Mouse (Mus musculus): ENCODE measurements around the gene Ksr1. TPM values are rescaled to one million over a fixed set of nuclear protein-coding genes. Genes with fewer than 3 reads are reported as not detected.

Gene Ksr1
- polyA plus RNA-seq, 1 experiment from 2014 or later, result 3.3 TPM

GRCm38 (mm10) chr11:79152696-79153095 is 6.5 kb upstream of the Ksr1 start:
- ATAC-seq (ENCODE audit: low read depth), result no peak
- H3K4me3 ChIP-seq (ENCODE audit: low read length), result no peak overlapping the region
- no peak overlapping the region for H3K27ac ChIP-seq (ENCODE audit: low read length)

GRCm38 (mm10) chr11:79151874-79152273 is 5.7 kb upstream of the Ksr1 start:
- H3K4me2 ChIP-seq (ENCODE audit: low read depth, low read length), result no peak overlapping the region
- H3K9ac ChIP-seq (ENCODE audit: low read length), result no peak overlapping the region
- H3K4me1 ChIP-seq (replicated peaks; ENCODE audit: control insufficient read depth, insufficient read depth, low read length), result no peaks in the 10 kb centered on the region
- H3K36me3 ChIP-seq (ENCODE audit: control insufficient read depth, insufficient read depth, low read length), result no peaks in the 10 kb centered on the region
- no peak overlapping the region for H3K4me3 ChIP-seq (ENCODE audit: low read length)
- ATAC-seq (ENCODE audit: low read depth), result no peak
- WGBS, result 61% methylated on average over 7 of the region's 7 CpGs
- no peaks in the 10 kb centered on the region for H3K9me3 ChIP-seq (ENCODE audit: control insufficient read depth, low read length)
- no peaks in the 10 kb centered on the region for H3K27me3 ChIP-seq (ENCODE audit: control insufficient read depth, insufficient read depth, low read depth, low read length)
- H3K27ac ChIP-seq (ENCODE audit: low read length), result no peak overlapping the region

More at GRCm38 (mm10) chr11:79152696-79153095, 6.5 kb upstream of the Ksr1 start:
- Histone ChIP-seq H3K36me3 (ENCODE audit: control insufficient read depth, insufficient read depth, low read length) (no peaks in the 10 kb centered on the region), H3K9me3 (ENCODE audit: control insufficient read depth, low read length) (no peaks in the 10 kb centered on the region), H3K9ac (ENCODE audit: low read length) (no peak overlapping the region), H3K27me3 (ENCODE audit: control insufficient read depth, insufficient read depth, low read depth, low read length) (no peaks in the 10 kb centered on the region), H3K4me1 (replicated peaks; ENCODE audit: control insufficient read depth, insufficient read depth, low read length) (no peaks in the 10 kb centered on the region), H3K4me2 (ENCODE audit: low read depth, low read length) (no peak overlapping the region)
- WGBS, result 55% methylated on average over 5 of the region's 5 CpGs

- Histone ChIP-seq H3K4me3 (ENCODE audit: low read length) (no peak overlapping the region), H3K36me3 (ENCODE audit: control insufficient read depth, insufficient read depth, low read length) (no peaks in the 10 kb centered on the region), H3K4me1 (replicated peaks; ENCODE audit: control insufficient read depth, insufficient read depth, low read length) (no peaks in the 10 kb centered on the region), H3K9me3 (ENCODE audit: control insufficient read depth, low read length) (no peaks in the 10 kb centered on the region), H3K9ac (ENCODE audit: low read length) (no peak overlapping the region), H3K4me2 (ENCODE audit: low read depth, low read length) (no peak overlapping the region), H3K27me3 (ENCODE audit: control insufficient read depth, insufficient read depth, low read depth, low read length) (no peaks in the 10 kb centered on the region), H3K27ac (ENCODE audit: low read length) (no peak overlapping the region)
- 63% methylated on average over 3 of the region's 3 CpGs for WGBS
- no peak for ATAC-seq (ENCODE audit: low read depth)
These were observed 4.1 kb upstream of the Ksr1 start for GRCm38 (mm10) chr11:79150301-79150700.

DNA sequence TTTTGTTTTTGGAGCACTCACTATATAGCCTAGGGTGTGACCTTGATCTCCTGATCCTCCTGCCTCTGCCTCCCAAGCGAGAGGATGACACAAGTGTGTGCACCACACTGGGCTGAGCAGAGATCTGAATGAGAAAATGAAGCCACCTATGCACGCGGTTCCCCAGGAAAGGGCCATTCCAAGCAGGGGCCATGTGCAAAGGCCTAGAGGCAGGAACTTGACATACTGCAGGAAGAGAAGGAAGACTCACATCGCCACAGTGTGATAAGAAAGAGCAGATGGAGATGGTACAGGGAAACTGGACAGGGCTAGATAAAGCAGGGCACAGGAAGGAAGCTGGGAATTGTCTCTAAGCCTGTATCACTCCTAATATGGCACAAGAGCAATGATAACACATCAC is 3.1 kb upstream of the Ksr1 start:
- Histone ChIP-seq H3K4me1 (replicated peaks; ENCODE audit: control insufficient read depth, insufficient read depth, low read length) (peaks cover 4% of the 10 kb centered on the region), H3K9ac (ENCODE audit: low read length) (no peak overlapping the region), H3K36me3 (ENCODE audit: control insufficient read depth, insufficient read depth, low read length) (no peaks in the 10 kb centered on the region), H3K9me3 (ENCODE audit: control insufficient read depth, low read length) (no peaks in the 10 kb centered on the region), H3K4me3 (ENCODE audit: low read length) (no peak overlapping the region), H3K27me3 (ENCODE audit: control insufficient read depth, insufficient read depth, low read depth, low read length) (no peaks in the 10 kb centered on the region), H3K27ac (ENCODE audit: low read length) (no peak overlapping the region), H3K4me2 (ENCODE audit: low read depth, low read length) (no peak overlapping the region)
- ATAC-seq (ENCODE audit: low read depth), result no peak
- 81% methylated on average over 4 of the region's 4 CpGs for WGBS

- Histone ChIP-seq H3K27ac (ENCODE audit: low read length) (no peak overlapping the region), H3K4me3 (ENCODE audit: low read length) (no peak overlapping the region), H3K9me3 (ENCODE audit: control insufficient read depth, low read length) (no peaks in the 10 kb centered on the region), H3K36me3 (ENCODE audit: control insufficient read depth, insufficient read depth, low read length) (no peaks in the 10 kb centered on the region), H3K4me2 (ENCODE audit: low read depth, low read length) (no peak overlapping the region), H3K27me3 (ENCODE audit: control insufficient read depth, insufficient read depth, low read depth, low read length) (no peaks in the 10 kb centered on the region), H3K4me1 (replicated peaks; ENCODE audit: control insufficient read depth, insufficient read depth, low read length) (peaks cover 9% of the 10 kb centered on the region), H3K9ac (ENCODE audit: low read length) (no peak overlapping the region)
- no peak for ATAC-seq (ENCODE audit: low read depth)
- WGBS, result 75% methylated on average over 4 of the region's 4 CpGs
These were observed 2.6 kb upstream of the Ksr1 start for GRCm38 (mm10) chr11:79148783-79149182.

DNA sequence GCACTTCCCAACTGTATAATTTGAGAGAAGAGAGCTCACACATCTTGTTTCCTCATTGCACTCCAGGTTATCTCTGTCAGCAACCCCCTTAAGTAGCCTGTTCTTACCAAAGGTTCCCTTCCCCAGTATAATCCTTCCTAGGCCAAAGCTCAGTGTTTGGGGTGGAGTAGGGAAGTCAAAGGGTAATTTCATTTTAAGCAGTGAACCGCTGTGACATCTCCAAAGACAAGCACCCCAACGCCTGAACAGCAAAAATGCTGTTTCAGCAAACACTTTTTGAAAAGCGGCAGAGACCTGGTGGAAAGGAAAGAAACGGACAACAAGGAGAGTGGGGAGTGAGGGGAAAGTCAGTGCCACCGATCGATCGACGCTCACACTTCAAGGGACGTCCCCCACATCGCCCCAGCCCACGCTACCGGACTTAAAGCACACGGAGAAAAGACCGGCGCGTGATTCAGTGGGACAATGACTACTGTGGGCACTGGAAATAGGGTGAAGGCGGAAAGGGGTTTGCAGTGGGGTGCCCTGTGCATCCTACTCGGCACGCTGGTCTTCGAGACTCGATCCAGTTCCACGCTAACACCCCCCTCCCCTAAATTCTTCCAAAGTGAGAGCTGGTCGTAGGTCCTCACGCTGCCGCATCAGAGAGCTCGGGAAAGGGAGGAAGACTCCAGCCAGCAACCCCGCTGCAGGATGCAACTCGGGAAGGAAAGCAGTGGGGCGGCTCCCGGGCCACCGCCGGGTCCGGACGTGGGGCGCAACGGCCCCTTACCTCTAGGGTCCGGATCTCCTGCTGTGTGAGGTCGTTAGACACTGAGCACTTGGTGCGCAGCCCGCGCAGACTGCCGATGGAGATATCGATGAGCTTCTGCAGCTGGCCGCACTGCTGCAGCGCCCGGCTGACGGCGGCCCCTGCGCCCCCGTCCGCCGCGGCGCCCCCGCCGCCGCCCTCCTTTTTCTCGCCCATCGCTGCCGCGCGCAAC is 633 bp downstream of the Ksr1 start:
- peaks cover 21% of the 10 kb centered on the region for H3K4me1 ChIP-seq (replicated peaks; ENCODE audit: control insufficient read depth, insufficient read depth, low read length)
- WGBS, result under 1% methylated on average over 58 of the region's 62 CpGs

DNA sequence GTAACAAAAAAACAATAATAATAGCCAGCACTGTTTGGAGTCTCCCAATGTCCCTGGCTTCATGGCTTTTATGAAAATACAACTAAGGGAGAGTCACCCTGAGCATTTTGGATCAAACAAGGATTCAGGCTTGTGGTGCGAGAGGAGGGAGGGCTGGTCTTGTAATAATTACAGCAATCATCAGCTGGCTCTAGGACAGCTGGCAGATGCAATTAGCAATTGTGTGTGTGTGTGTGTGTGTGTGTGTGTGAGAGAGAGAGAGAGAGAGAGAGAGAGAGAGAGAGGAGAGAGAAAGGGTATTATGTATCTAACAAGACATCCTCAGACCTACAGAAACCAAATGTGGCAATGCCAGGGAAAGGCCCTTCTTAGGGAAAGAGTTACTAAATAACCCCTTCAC is 1.5 kb downstream of the Ksr1 start:
- ATAC-seq (ENCODE audit: low read depth), result no peak
- Histone ChIP-seq H3K36me3 (ENCODE audit: control insufficient read depth, insufficient read depth, low read length) (no peaks in the 10 kb centered on the region), H3K27me3 (ENCODE audit: control insufficient read depth, insufficient read depth, low read depth, low read length) (no peaks in the 10 kb centered on the region), H3K4me3 (ENCODE audit: low read length) (peak overlapping the region; percentile 81), H3K9ac (ENCODE audit: low read length) (peak overlapping the region; percentile 89), H3K27ac (ENCODE audit: low read length) (no peak overlapping the region; the same call in 1 of the 2 replicates), H3K4me2 (ENCODE audit: low read depth, low read length) (peak overlapping the region; percentile 68), H3K4me1 (replicated peaks; ENCODE audit: control insufficient read depth, insufficient read depth, low read length) (peaks cover 21% of the 10 kb centered on the region), H3K9me3 (ENCODE audit: control insufficient read depth, low read length) (no peaks in the 10 kb centered on the region)
- WGBS, result 54% methylated on average over 1 of the region's 1 CpGs

More for the DNA sequence above, 633 bp downstream of the Ksr1 start:
- no peaks in the 10 kb centered on the region for H3K9me3 ChIP-seq (ENCODE audit: control insufficient read depth, low read length)
- H3K36me3 ChIP-seq (ENCODE audit: control insufficient read depth, insufficient read depth, low read length), result no peaks in the 10 kb centered on the region
- H3K27ac ChIP-seq (ENCODE audit: low read length), result peak overlapping the region; percentile 92
- peak overlapping the region; percentile 81 for H3K4me3 ChIP-seq (ENCODE audit: low read length)
- no peaks in the 10 kb centered on the region for H3K27me3 ChIP-seq (ENCODE audit: control insufficient read depth, insufficient read depth, low read depth, low read length)
- peak overlapping the region; percentile 89 for H3K9ac ChIP-seq (ENCODE audit: low read length)
- ATAC-seq (ENCODE audit: low read depth), result peak; percentile 34
- H3K4me2 ChIP-seq (ENCODE audit: low read depth, low read length), result peak overlapping the region; percentile 68

GRCm38 (mm10) chr11:79144043-79144591 is 2.1 kb downstream of the Ksr1 start:
- Histone ChIP-seq H3K27me3 (ENCODE audit: control insufficient read depth, insufficient read depth, low read depth, low read length) (no peaks in the 10 kb centered on the region), H3K9ac (ENCODE audit: low read length) (no peak overlapping the region), H3K27ac (ENCODE audit: low read length) (no peak overlapping the region; the same call in 1 of the 2 replicates), H3K9me3 (ENCODE audit: control insufficient read depth, low read length) (no peaks in the 10 kb centered on the region), H3K36me3 (ENCODE audit: control insufficient read depth, insufficient read depth, low read length) (no peaks in the 10 kb centered on the region), H3K4me2 (ENCODE audit: low read depth, low read length) (peak overlapping the region; percentile 68), H3K4me1 (replicated peaks; ENCODE audit: control insufficient read depth, insufficient read depth, low read length) (peaks cover 21% of the 10 kb centered on the region), H3K4me3 (ENCODE audit: low read length) (peak overlapping the region; percentile 81)
- ATAC-seq (ENCODE audit: low read depth), result no peak
- 79% methylated on average over 2 of the region's 2 CpGs for WGBS

GRCm38 (mm10) chr11:79143322-79143721 is 2.9 kb downstream of the Ksr1 start:
- Histone ChIP-seq H3K9me3 (ENCODE audit: control insufficient read depth, low read length) (no peaks in the 10 kb centered on the region), H3K36me3 (ENCODE audit: control insufficient read depth, insufficient read depth, low read length) (no peaks in the 10 kb centered on the region), H3K4me3 (ENCODE audit: low read length) (no peak overlapping the region), H3K27me3 (ENCODE audit: control insufficient read depth, insufficient read depth, low read depth, low read length) (no peaks in the 10 kb centered on the region), H3K4me2 (ENCODE audit: low read depth, low read length) (no peak overlapping the region), H3K9ac (ENCODE audit: low read length) (no peak overlapping the region), H3K27ac (ENCODE audit: low read length) (no peak overlapping the region), H3K4me1 (replicated peaks; ENCODE audit: control insufficient read depth, insufficient read depth, low read length) (peaks cover 28% of the 10 kb centered on the region)
- 82% methylated on average over 3 of the region's 3 CpGs for WGBS
- no peak for ATAC-seq (ENCODE audit: low read depth)
